Mouse (Mus musculus) Patski (cell line): ENCODE results near the gene Ergic1. TPM values are rescaled to one million over a fixed set of nuclear protein-coding genes. Genes with fewer than 3 reads are reported as not detected.

Experiments used
- ATAC-seq: fragments of 100-300 bp; one replicate; pipeline ENCODE4 v1.8.0; 2021
- CTCF ChIA-PET: fragments of 350-600 bp; sonication (Branson Sonifier 250); formaldehyde crosslinking; loops from one replicate; lab custom pipeline; 2022; ENCODE audit warnings: inconsistent platforms; lab: Charles Lee
- POLR2A ChIA-PET: fragments of 350-600 bp; sonication (Branson Sonifier 250); formaldehyde crosslinking; loops from one replicate; lab custom pipeline; 2022; ENCODE audit warnings: antibody characterized with exemption, inconsistent platforms; lab: Charles Lee
- DNase-seq: peaks from one replicate; pipeline ENCODE4 v3.0.0-alpha.2; 2011; ENCODE audit warnings: low read depth, low spot score
- H3K27me3 ChIP-seq: fragments of 371-371 bp; one replicate; pipeline ENCODE4 v1.5.1; 2021
- CTCF ChIP-seq: fragments of 100-300 bp; IDR thresholded peaks from one replicate; pipeline ENCODE4 v1.5.1; 2021
- in situ Hi-C: fragments of 300-500 bp; cut with MboI; formaldehyde crosslinking; loops from 3 replicates; pipeline ENCODE4 v1.11.1; 2018; ENCODE audit warnings: low pct_unique_long_range_greater_than_20kb, mixed read lengths
- polyA plus RNA-seq: library from polyadenylated mRNA; unstranded; gene quantifications from one replicate; pipeline ENCODE4 v1.2.3, GENCODE M21; 2021

Gene Ergic1
- polyA plus RNA-seq, 1 experiment from 2014 or later = 287 TPM

GRCm38 (mm10) chr17:26699819-26700616 is 138.7 kb downstream of the Ergic1 start:
- DNase-seq (no peak), ATAC-seq (no peak)
- no peaks in the 10 kb centered on the region for H3K27me3 ChIP-seq
- in situ Hi-C loops = no loop called here
- ChIA-PET POLR2A (no interaction called here), CTCF (interaction anchor here (0.7 to 1.8 kb wide), 6 partner anchors 9 to 237 kb away, joined by 3 to 6 read pairs (median 4); no protein-coding TSS in a partner anchor)
- no peak for TF ChIP-seq CTCF

- DNase-seq = no peak
- TF ChIP-seq CTCF = no peak
- POLR2A ChIA-PET = no interaction called here
- H3K27me3 ChIP-seq = no peaks in the 10 kb centered on the region
- CTCF ChIA-PET = interaction anchor here (1.5 kb wide), 1 partner anchor 10 kb away, joined by 4 read pairs; no protein-coding TSS in a partner anchor
- no peak for ATAC-seq
- in situ Hi-C loops = no loop called here
Observed at GRCm38 (mm10) chr17:26701565-26701964, 140.3 kb downstream of the Ergic1 start.

GRCm38 (mm10) chr17:26702621-26703020 is 141.3 kb downstream of the Ergic1 start:
- in situ Hi-C loops = no loop called here
- TF ChIP-seq CTCF = no peak
- DNase-seq (no peak), ATAC-seq (no peak)
- ChIA-PET POLR2A (interaction anchor here (0.5 to 1.6 kb wide), 2 partner anchors 10 to 432 kb away, joined by 3 to 4 read pairs; no protein-coding TSS in a partner anchor), CTCF (interaction anchor here (0.8 to 1.5 kb wide), 3 partner anchors 9 to 12 kb away, joined by 3 to 8 read pairs (median 4); no protein-coding TSS in a partner anchor)
- no peaks in the 10 kb centered on the region for H3K27me3 ChIP-seq

GRCm38 (mm10) chr17:26703671-26704070 is 142.4 kb downstream of the Ergic1 start:
- TF ChIP-seq CTCF = no peak

GRCm38 (mm10) chr17:26705463-26706359 is 144.4 kb downstream of the Ergic1 start:
- CTCF ChIA-PET = no interaction called here
- H3K27me3 ChIP-seq = no peaks in the 10 kb centered on the region
- POLR2A ChIA-PET = interaction anchor here (0.7 kb wide), 1 partner anchor 11 kb away, joined by 3 read pairs; no protein-coding TSS in a partner anchor
- no peak for TF ChIP-seq CTCF
- in situ Hi-C loops = no loop called here
- ATAC-seq = no peak
- DNase-seq = no peak

More at GRCm38 (mm10) chr17:26703671-26704070, 142.4 kb downstream of the Ergic1 start:
- ATAC-seq (no peak), DNase-seq (no peak)
- in situ Hi-C loops = no loop called here
- CTCF ChIA-PET = no interaction called here
- POLR2A ChIA-PET = interaction anchor here (1.6 kb wide), 1 partner anchor 11 kb away, joined by 4 read pairs; no protein-coding TSS in a partner anchor
- H3K27me3 ChIP-seq = no peaks in the 10 kb centered on the region

Other genes starting within 250 kb of the Ergic1 start
- 79.6 TPM for gene Neurl1b, start 146.7 kb upstream of the Ergic1 start, polyA plus RNA-seq
- 465 TPM for gene Dusp1, start 639 bp downstream of the Ergic1 start, polyA plus RNA-seq
- gene Atp6v0e, start 101.7 kb downstream of the Ergic1 start, polyA plus RNA-seq = 305 TPM
- gene Crebrf, start 154.2 kb downstream of the Ergic1 start, polyA plus RNA-seq = 23.9 TPM
- gene Bnip1, start 219.6 kb downstream of the Ergic1 start, polyA plus RNA-seq = 33.4 TPM